In the genomic region with DNA sequence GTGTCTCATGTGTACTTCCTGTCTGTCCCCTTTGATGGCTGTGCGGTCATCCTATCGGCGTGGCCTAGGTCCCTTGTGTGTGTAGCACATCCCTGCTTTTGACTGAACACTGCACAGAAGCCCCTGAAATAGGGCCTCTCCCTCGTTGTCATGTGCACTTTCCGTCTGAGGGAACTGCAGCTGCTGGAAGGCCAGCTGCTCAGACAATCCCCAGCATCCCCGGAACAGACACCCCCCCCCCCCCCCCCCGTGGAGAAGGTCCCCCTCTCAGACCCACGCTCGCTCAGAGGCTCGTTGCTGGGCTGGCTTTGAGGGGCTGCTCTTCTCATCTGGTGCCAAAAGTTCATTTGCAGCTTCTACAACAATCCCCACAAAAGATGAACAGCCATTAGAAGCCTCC, we compare ENCODE assay signal across 13 mouse cellular contexts. TPM values are rescaled to one million over a fixed set of nuclear protein-coding genes. Genes with fewer than 3 reads are reported as not detected.
DNase-seq lines count a peak whose midpoint lies in the region; ATAC-seq and TF ChIP-seq lines count a peak whose summit lies in the region.
"Had no signal": no experiment of that assay in that cellular context is flagged by ENCODE, and none has a peak within 500 bp of the region (broad histone marks: within the 10 kb centered on the region; RNA-seq: fewer than 3 reads in every experiment).

No protein-coding gene starts in this region.

- DNase-seq in forebrain, embryonic 10.5 days (ENCODE audit: extremely low spot score, low spot score), result peak; percentile 31
- DNase-seq in midbrain, postnatal 0 days (ENCODE audit: low spot score), result peak; percentile 58
- no peak for DNase-seq in adrenal gland, postnatal 10 days
- no peak for DNase-seq in lung, postnatal 14 days
- DNase-seq in right cerebral cortex, postnatal 14 days, result no peak
- DNase-seq in adrenal gland, postnatal 36 days, result no peak
- DNase-seq: heart, adult 18-20 months; kidney, adult 11 months; liver; thymus, postnatal 4 days had no signal

- peaks cover 4% of the 10 kb centered on the region; the same call in 1 of the 2 replicates for H3K27me3 ChIP-seq in E14TG2a.4 (ENCODE audit: insufficient read depth, low read length)
- peaks cover 38% of the 10 kb centered on the region for H3K27me3 ChIP-seq in forebrain, embryonic 10.5 days (ENCODE audit: poor library complexity, severe bottlenecking)
- H3K27me3 ChIP-seq in hindbrain, embryonic 16.5 days (replicated peaks; ENCODE audit: control insufficient read depth, insufficient read depth, low read length), result no peaks in the 10 kb centered on the region
- H3K27me3 ChIP-seq in midbrain, postnatal 0 days (ENCODE audit: insufficient read depth, low read length), result no peaks in the 10 kb centered on the region

- ATAC-seq in hindbrain, embryonic 16.5 days, result peak; percentile 34
- no peak for ATAC-seq in midbrain, postnatal 0 days (ENCODE audit: low FRiP score)

- H3K27ac ChIP-seq in forebrain, embryonic 10.5 days, result peak overlapping the region; percentile 77
- no peak overlapping the region for H3K27ac ChIP-seq in hindbrain, embryonic 16.5 days (ENCODE audit: low read depth, low read length)
- no peak overlapping the region; the same call in 1 of the 2 replicates for H3K27ac ChIP-seq in midbrain, postnatal 0 days (ENCODE audit: low read depth, low read length)
- H3K27ac ChIP-seq: macrophage had no signal

- H3K4me3 ChIP-seq in E14TG2a.4 (replicated peaks; ENCODE audit: low read length), result peak overlapping the region; percentile 50
- no peak overlapping the region for H3K4me3 ChIP-seq in forebrain, embryonic 10.5 days
- H3K4me3 ChIP-seq in hindbrain, embryonic 16.5 days (ENCODE audit: low read length), result no peak overlapping the region
- no peak overlapping the region for H3K4me3 ChIP-seq in midbrain, postnatal 0 days (ENCODE audit: low read depth, low read length)

- no peak for TF ChIP-seq CTCF in E14TG2a.4 (conservative IDR thresholded peaks at IDR 0.05; ENCODE audit: low read length)
- no peak for TF ChIP-seq CTCF in midbrain, postnatal 0 days (IDR thresholded peaks at IDR 0.05)

- H3K4me1 ChIP-seq in E14TG2a.4 (replicated peaks; ENCODE audit: low read depth, low read length), result peaks cover 24% of the 10 kb centered on the region
- H3K4me1 ChIP-seq in forebrain, embryonic 10.5 days, result peaks cover 25% of the 10 kb centered on the region
- H3K4me1 ChIP-seq in hindbrain, embryonic 16.5 days (ENCODE audit: control insufficient read depth, insufficient read depth, low read depth, low read length), result peaks cover 10% of the 10 kb centered on the region
- H3K4me1 ChIP-seq in midbrain, postnatal 0 days (ENCODE audit: insufficient read depth, low read length), result no peaks in the 10 kb centered on the region

- WGBS in forebrain, embryonic 10.5 days, result 36% methylated on average over 10 of the region's 10 CpGs
- WGBS in hindbrain, embryonic 16.5 days, result 7% methylated on average over 9 of the region's 10 CpGs
- 7% methylated on average over 8 of the region's 10 CpGs for WGBS in midbrain, postnatal 0 days

- no peak overlapping the region for H3K4me2 ChIP-seq in hindbrain, embryonic 16.5 days (ENCODE audit: low read length)
- H3K4me2 ChIP-seq in midbrain, postnatal 0 days (ENCODE audit: low read depth, low read length, poor library complexity, severe bottlenecking), result no peak overlapping the region

- no peak overlapping the region for H3K9ac ChIP-seq in hindbrain, embryonic 16.5 days (ENCODE audit: low read depth, low read length)
- H3K9ac ChIP-seq in midbrain, postnatal 0 days (replicated peaks; ENCODE audit: low read length, poor library complexity, severe bottlenecking), result peak overlapping the region; percentile 13; the same call in 1 of the 2 replicates

- peaks cover 45% of the 10 kb centered on the region for H3K36me3 ChIP-seq in E14TG2a.4 (ENCODE audit: insufficient read depth, low read length)
- H3K36me3 ChIP-seq in forebrain, embryonic 10.5 days (replicated peaks), result peaks cover 8% of the 10 kb centered on the region; the same call in 1 of the 2 replicates
- no peaks in the 10 kb centered on the region for H3K36me3 ChIP-seq in hindbrain, embryonic 16.5 days (ENCODE audit: control insufficient read depth, insufficient read depth, low read length)
- H3K36me3 ChIP-seq in midbrain, postnatal 0 days (ENCODE audit: insufficient read depth, low read length), result no peaks in the 10 kb centered on the region

- no peaks in the 10 kb centered on the region for H3K9me3 ChIP-seq in E14TG2a.4 (ENCODE audit: low read length)
- H3K9me3 ChIP-seq in forebrain, embryonic 10.5 days, result no peaks in the 10 kb centered on the region
- H3K9me3 ChIP-seq in hindbrain, embryonic 16.5 days (ENCODE audit: control insufficient read depth, low read length), result no peaks in the 10 kb centered on the region
- H3K9me3 ChIP-seq in midbrain, postnatal 0 days (ENCODE audit: low read length), result no peaks in the 10 kb centered on the region

RNA-seq across cellular contexts. Expression of a gene that starts 11.0 kb away (rescaled TPM):
- polyA plus RNA-seq in forebrain, embryonic 10.5 days (2016; fragmentation: Nextera tagmentation; extraction: Ambion mirVana), result 0.97 and 1.00 TPM in 2 replicates
- polyA plus RNA-seq in hindbrain, embryonic 16.5 days (2015; fragmentation: Nextera tagmentation; extraction: Ambion mirVana), result 6.6 TPM in 2 replicates
- total RNA-seq in midbrain, postnatal 0 days (2014; rRNA removed), result 45.0 and 45.8 TPM in 2 replicates
- 14.0 and 14.2 TPM in 2 replicates for polyA plus RNA-seq in midbrain, postnatal 0 days (2015; fragmentation: Nextera tagmentation; extraction: Ambion mirVana)
- under 1 TPM; 0.79 to 0.87 TPM for total RNA-seq in adrenal gland, postnatal 10 days (2021)
- total RNA-seq in adrenal gland, postnatal 36 days (2021), result under 1 TPM; 0.56 TPM

Comparison
In these comparisons a context has a peak if more than half of its experiments do, and no peak if none do; other contexts are left out.
1. DNase-seq: peak in forebrain, embryonic 10.5 days (single experiment) and midbrain, postnatal 0 days (single experiment); none in adrenal gland, postnatal 10 days (single experiment), lung, postnatal 14 days (single experiment), right cerebral cortex, postnatal 14 days (single experiment) and adrenal gland, postnatal 36 days (0 of 2).
2. RNA of a gene that starts 11.0 kb away (total RNA-seq): 45.0 to 45.8 TPM in midbrain, postnatal 0 days; 0.79 to 0.87 TPM in adrenal gland, postnatal 10 days and 0.56 TPM in adrenal gland, postnatal 36 days; every median in the first group is over 10 times any median in the second.